Mouse (Mus musculus): ENCODE measurements around the gene Echdc3.

DNA sequence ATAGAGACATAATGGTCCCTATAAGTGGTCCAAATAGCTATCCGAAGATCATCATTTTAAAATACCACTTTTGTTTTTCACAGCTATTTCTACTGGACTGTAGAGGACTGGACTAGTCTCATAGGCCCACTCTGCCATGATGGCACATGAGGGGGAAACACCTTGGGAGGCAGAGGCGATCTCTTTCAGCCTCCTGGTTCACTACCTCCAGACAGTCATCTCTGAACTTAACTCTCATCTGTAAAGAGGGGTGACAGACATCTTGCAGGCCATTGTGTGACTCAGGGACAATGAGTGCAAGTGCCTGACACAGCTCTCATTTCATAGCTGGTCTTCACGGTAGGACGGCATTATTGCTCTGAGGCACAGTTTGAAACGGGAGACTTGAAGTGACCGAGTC, 2.0 kb downstream of the Echdc3 start:
- no peak for TF ChIP-seq EP300 (IDR thresholded peaks at IDR 0.05; ENCODE audit: low read depth)
- no peak for TF ChIP-seq CTCF (IDR thresholded peaks at IDR 0.05; ENCODE audit: low read depth)

Data from liver, embryonic 14.5 days (tissue).